ENCODE assay signal across 8 mouse cellular contexts in genomic region chr10:44268145-44268860, GRCm38 (mm10). TPM values are rescaled to one million over a fixed set of nuclear protein-coding genes. Genes with fewer than 3 reads are reported as not detected.
DNase-seq lines count a peak whose midpoint lies in the region; ATAC-seq and TF ChIP-seq lines count a peak whose summit lies in the region.

Atg5 (plus strand) TSS chr10:44268358.

- no peaks in the 10 kb centered on the region for H3K9me3 ChIP-seq in megakaryocyte, embryonic 14.5 days

- peak within 1 kb of the TSS; percentile 67 for H3K27ac ChIP-seq in cortical plate, adult 2 months (ENCODE audit: insufficient read depth, low read length)

- peak; percentile 97 for DNase-seq in gastrocnemius, adult 8-10 months (ENCODE audit: low spot score in 2 of 2)
- peak; percentile 83 for DNase-seq in hindlimb bud, embryonic 11.5 days (ENCODE audit: extremely low spot score, low read depth, low spot score)
- peak; percentile 97 for DNase-seq in left cerebral cortex, adult 8-10 months (ENCODE audit: low spot score in 2 of 2)
- peak; percentile 99 for DNase-seq in right cerebral cortex, postnatal 10 days (ENCODE audit: low spot score in 2 of 2)
- peak; percentile 99 for DNase-seq in urinary bladder, postnatal 25 days (ENCODE audit: low spot score)

- TF ChIP-seq CTCF in cortical plate, adult 2 months (IDR thresholded peaks at IDR 0.05; ENCODE audit: extremely low read depth, insufficient read depth, low read length), result no peak

- peak within 1 kb of the TSS; percentile 58 for H3K4me3 ChIP-seq in cortical plate, adult 2 months (ENCODE audit: insufficient read depth, low read length)
- H3K4me3 ChIP-seq in megakaryocyte, embryonic 14.5 days (replicated peaks), result peak within 1 kb of the TSS; percentile 94

- H3K4me1 ChIP-seq in cortical plate, adult 2 months (ENCODE audit: control insufficient read depth, insufficient read depth, low read length), result peaks cover 2% of the 10 kb centered on the region; the same call in 1 of the 2 replicates
- H3K4me1 ChIP-seq in megakaryocyte, embryonic 14.5 days, result peaks cover 40% of the 10 kb centered on the region

- TF ChIP-seq POLR2A in cortical plate, adult 2 months (IDR thresholded peaks at IDR 0.05; ENCODE audit: extremely low read depth, insufficient read depth, low read length), result peak; percentile 87

- ATAC-seq in activated CD4-positive, CD25-positive, alpha-beta regulatory T cell, adult 4 months, result peak; percentile 92

- H3K27me3 ChIP-seq in megakaryocyte, embryonic 14.5 days (replicated peaks), result no peaks in the 10 kb centered on the region

- peaks cover 12% of the 10 kb centered on the region for H3K36me3 ChIP-seq in megakaryocyte, embryonic 14.5 days (replicated peaks; ENCODE audit: low read length)

RNA-seq across cellular contexts. Expression of gene Atg5, which starts in this region (rescaled TPM):
- polyA plus RNA-seq in activated CD4-positive, CD25-positive, alpha-beta regulatory T cell, adult 4 months (2017; shearing (Covaris generic)), result 10 to 100 TPM; 38.8 to 57.3 TPM
- polyA plus RNA-seq in cortical plate, adult 2 months (2012; rRNA removed), result 18.2 TPM in 2 replicates
- 10 to 100 TPM in 3 of 4 experiments, 1 to 10 TPM in 1; 8.8 to 13.3 (median 11.4) TPM for total RNA-seq in gastrocnemius, adult 8-10 months (2022)
- total RNA-seq in left cerebral cortex, adult 8-10 months (2022), result 10 to 100 TPM; 18.3 to 21.2 (median 19.2) TPM
- 4.7 and 7.7 TPM in 2 replicates for polyA plus RNA-seq in megakaryocyte, embryonic 14.5 days (2012; ENCODE audit: insufficient read depth, low replicate concordance)

Comparison
In these comparisons a context has a peak if more than half of its experiments do, and no peak if none do; other contexts are left out.
1. Peak in every context shown above with its lines: DNase-seq, ATAC-seq, H3K4me3 ChIP-seq and H3K27ac ChIP-seq.